Mouse (Mus musculus): ENCODE data around the gene Pced1b.

The Pced1b gene

DNA sequence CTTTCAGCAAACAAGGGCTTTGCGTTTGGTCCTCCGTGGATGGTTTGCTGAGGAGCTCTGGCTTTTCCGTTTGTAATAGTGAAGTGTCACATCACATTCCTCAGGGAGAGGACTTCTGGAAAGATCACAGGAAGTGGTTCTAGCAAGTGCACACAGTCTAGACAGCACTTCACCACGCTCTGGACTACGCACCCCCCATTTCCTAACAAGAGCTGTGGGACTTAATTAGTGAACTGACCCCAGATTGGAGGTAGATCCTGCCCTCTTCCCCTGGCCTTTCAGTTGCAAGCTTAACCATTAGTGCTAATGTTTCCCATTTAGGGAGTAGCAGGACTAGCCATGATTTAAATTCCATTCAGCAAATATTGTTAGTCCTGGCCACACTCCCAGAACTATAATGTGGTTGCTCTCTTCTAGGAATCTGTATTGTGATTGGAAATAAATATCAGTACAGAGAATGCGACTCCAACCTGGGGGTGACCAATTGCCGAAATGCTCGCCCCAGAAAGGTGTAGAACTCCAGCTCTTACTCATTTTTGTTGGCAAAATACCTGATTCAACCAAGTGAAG is 10.4 kb downstream of the Pced1b start:
- no peak for DNase-seq

DNA sequence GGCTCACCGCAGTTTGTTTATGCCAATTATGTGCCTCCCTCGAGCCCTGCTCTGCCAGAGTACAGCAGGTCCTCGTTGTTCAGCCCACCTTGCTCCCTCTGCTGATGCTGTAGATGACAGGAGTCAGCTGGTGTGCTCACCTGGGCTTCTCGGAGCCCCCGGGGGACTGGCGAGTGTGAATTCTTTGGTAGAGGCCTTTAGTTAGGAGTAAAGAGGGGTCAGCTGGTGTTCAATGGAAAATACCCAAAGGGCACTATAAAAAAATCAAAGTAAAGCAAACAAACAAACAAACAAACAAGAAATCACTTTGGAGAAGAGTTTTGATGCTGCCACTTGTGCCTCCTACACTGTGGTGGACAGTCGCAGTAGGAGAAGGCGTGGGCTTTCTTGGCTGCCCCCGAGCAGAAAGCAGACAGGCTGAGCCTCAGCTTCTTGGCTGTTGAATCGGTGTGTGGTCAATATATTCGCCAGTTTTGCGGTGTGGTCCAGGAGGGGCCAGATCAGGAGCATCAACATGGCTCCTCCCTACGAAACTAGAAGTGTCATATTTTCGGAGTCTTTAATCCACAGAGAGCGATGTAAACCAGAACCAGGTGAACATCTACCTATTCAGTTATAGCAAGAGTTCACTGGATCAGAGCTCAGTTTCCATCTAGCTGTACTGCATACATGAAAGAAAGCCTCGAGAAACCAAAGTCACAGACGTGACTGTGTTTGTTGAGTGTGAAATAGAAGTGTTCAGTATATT is 11.8 kb downstream of the Pced1b start:
- no peak for DNase-seq

DNA sequence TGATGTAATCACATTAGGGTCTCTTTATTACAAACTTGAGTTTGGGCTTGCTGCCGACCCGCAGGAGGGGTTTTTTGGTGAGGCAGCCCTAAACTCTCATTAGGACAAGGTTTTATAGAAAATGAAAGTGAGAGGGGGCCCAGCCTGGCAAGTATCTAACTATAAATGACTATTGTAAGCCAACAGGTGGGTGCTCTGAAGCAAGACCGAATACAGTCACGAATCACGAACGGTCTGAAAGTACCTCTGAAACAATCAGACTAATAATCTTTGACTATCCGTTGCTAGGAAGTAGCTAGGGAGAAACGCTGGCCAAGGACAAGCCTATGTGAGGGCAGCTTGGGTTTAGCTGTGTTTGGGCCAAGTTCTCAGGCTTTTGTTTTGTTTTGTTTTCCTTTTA is 12.4 kb downstream of the Pced1b start:
- DNase-seq = no peak

DNA sequence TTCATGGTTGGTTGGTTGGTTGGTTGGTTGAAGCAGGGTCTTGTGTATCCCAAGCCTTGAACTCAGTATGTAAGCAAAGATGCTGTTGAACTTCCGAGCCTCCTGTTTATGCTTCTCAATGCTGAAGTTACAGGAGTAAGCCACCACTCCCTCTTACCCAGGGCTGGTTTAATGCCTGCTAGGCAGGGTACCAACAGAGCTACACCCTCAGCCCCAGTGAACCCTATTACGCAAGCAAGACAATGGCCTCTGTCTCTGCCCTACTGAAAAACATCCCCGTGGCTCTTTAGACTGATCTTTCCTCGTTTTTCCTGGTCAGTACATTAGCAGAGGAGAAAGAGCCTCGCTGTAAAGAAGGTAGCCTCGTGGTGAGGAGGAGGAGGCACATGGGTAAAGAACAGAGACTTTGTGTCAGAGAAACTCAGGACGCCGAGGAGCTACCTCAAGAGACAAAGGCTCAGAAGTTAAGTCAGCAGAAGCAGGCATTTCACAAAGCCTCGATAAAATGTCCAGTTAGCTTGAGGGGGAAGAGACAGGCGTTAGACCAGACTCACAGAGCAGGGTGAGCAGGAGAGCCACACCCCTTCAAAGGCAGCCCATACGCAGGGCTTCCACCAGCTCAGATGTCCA is 13.2 kb downstream of the Pced1b start:
- DNase-seq = no peak

DNA sequence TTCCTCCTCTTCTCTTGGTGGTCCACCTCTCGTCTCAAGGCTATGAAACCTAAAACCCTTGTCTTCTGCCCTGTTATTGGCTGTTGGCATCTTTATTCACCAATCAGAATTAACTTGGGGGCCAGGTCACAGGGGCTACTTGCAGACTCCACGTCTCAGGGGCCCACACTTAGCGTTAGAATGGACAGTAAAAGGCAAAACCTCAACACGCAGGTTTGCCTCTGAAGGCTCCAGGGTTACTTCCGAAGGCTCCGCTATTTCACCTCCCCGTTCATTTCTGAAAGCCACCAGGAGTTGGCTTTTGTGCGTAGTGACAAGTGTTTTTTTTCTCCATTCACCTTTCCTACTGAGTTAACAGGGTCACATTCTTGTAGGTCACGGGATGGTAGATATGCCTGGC is 15.3 kb downstream of the Pced1b start:
- DNase-seq = no peak

DNA sequence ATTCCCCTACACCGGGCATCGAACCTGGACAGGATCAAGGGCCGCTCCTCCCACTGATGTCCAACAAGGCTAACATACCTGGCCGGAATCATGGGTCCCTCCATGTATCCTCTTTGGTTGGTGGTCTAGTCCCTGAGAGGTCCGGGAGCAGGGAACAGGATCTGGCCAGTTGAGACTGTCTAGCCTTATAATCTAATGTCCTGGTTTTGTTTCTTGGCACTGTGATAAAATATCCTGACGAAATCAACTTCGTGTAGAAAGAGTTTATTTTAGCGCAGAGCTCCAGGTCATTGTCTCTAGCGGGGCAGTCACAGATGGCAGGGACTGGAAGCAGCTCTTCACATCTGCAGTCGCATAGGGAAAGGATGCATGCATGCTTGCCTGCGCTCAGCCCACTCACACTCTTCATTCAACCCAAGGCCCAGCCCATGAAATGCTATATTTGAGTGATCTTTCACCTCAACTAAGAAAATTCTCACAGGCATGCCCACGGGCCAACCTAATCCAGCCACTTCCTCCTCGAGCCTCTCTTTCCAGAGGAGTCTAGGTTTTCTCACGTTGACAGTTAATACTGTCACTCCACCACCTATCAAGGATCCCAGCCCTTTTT is 19.4 kb downstream of the Pced1b start:
- DNase-seq = no peak

DNA sequence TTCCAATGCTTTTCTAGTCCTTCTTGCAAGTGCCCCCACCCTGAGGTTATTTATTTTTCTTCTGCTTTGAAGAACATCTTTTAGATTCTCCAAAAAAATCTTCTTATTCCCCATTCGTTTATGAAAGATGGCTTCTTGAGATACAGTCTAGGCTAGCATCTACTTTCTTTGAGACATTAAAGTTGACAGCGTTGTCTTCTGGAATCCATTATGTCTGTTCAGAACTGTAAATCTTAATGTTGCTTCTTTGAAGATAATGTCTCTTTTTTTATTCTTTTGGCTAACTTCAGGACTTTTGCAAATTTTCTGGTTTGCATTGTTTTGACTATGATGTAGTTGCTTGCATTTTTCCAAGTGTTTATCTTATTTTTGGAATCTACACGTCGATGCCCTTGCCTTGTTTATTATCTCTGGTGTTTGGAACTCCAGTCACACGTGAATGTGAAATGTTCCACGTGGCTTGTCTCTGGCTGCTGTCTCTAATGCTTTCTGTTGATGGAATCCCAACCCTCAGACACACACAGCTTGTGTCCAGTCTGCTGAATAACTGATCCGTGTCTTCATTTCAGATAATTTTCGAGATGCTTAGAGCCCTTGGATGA is 20.3 kb downstream of the Pced1b start:
- DNase-seq = no peak

DNA sequence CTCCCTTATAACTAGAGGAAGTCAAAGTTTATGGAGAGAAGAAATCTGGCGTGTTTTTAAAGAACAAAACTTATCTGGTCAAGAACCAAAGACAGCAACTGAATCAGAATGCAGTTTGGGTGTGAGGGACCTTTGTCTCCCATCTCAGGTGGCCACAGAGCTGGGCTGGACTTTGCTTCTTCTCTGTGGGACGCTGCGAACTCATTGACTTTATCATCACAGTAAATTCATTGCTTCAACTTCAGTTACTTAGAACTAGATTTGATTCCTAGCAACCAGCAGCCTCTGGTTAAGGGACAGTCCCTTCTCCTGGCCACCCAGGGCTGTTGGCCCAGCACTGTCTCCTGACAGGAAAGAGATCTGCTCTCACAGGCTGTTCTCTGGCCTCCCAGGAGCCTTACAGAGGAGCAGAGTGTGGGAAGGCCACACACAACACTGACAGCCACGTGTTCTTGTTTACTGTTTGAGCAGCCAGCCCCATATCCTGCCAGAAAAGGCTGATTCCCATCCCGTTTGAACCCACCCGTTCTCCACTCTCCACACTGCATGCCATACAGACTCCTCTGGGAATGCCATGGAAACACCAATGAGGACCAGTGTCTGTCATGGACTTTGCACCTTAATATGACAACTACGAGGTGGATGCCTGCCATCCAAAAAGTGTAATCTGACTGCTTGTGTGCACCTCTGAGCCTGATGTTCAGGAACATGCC is 25.2 kb downstream of the Pced1b start:
- no peak for DNase-seq

DNA sequence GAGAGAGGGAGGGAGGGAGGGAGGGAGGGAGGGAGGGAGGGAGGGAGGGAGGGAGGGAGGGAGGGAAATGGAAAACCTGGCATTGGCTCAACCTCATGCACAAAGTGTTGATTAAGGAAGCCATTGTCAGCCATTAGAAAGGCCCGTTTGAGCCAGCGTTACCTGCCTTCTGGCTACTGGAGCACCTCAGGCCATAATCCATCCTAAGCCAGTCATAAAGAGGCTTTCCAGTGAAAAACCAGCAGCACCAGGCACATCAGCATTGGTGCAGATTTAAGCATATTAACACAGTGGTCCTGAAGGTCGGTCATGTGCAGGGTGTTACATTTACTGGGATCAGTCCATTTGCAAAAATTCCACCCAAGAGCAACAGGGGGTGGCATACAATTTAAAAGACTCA is 25.9 kb downstream of the Pced1b start:
- no peak for DNase-seq

DNA sequence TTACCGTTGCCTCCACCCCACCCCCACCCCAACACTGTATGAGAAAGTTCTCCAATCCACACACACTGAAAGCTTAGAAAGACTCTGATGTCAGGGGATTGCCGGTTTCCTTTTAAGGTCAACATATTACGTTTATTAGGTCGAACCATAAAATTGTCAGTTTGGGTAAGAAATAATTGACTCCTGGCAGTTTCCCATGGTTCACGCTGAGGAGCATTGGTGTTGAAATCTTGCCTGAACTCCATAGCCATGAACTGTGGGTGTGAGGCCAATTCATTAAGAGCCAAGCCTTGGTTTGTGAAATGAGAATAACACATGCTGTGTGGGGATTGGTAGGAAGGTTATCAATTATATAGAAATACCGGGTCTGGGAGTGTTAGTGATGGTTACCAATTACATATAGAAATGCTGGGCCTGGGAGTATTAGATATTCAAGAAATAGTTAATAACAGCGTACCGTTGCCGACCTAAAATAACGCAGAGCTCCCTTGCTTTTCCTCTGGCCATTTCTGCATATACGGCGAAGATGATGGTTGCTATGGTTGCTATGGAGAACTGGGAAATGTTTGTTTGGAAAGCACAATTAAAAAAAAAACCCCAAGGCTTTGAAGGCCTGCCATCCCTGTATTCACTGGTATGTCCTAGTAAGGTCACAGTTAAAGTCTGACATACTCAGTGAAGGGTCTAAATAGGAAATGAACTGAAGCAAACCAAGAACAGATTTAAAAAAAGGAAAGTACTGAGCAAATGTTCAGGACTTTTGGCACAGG is 28.9 kb downstream of the Pced1b start:
- DNase-seq = no peak

DNA sequence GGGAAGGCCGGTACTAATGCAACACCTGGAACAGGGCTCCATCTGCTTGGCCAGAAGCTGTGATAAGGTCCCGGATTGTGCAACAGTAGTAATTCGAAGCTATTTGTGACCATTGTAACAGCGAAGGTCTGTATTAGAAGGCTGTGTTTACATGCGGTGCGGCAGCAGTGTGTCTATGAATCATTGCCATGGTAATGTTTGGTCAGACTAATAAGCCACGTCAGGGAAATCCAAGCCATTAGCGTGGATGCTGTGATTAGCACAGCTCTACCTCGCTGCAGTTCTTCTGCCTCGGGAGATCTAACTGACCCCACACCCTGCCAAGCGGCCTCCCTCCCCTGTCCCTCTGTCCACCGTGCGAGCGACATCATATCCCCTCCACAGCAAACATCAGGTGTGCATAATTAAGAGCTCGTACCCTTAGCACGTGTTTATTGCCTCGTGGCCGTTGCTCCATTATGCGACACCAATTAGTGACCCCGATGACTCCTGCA is 29.8 kb downstream of the Pced1b start:
- DNase-seq = peak in 1 of 2 experiments; percentile 51

DNA sequence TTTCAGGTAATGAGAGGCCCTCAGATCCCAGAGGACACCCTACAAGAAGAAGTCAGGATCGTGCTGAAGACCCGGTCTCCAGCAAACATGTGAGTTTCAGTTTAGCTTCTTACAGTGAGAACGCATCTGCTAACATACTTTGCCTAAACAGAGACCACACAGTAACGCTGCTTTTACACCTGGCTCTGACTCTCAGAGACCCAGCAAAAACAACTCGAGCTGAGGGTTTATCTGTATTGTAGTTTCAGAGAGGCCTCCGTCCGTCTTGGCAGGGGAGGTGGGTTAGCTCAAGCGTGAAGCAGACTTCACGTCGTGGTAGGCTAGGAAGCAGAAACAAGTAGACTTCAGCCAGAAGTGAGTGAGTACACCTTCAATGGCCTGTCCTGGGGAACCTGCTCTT is 30.4 kb downstream of the Pced1b start:
- DNase-seq = no peak

DNA sequence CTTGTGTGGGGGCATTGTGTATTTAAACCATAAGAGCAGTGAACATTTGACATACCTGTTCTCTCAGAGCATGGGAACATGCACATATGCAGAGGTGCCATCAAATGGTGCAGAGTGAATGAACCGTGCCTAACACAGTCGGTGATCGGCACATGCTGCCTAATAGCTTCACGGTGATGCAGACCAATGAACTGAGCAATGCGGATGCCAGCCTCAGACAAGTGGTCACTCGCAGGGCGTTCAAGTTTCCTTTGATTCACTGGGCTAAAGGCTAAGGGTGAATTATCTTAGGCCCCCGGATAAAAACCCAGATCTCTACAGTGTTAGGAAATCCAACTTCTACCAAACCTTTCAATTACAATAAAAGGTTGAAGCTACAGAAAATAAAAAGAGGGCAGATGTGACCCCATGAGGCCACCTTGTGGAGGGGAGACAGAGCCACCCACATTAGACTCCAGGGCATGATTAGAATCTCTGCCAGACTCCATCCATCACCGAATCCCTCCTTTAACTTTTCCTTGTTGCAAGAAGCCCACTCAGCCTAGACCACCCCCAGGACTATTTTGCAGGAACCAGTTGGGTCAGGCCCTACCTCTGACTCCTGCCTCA is 31.5 kb downstream of the Pced1b start:
- no peak for DNase-seq

DNA sequence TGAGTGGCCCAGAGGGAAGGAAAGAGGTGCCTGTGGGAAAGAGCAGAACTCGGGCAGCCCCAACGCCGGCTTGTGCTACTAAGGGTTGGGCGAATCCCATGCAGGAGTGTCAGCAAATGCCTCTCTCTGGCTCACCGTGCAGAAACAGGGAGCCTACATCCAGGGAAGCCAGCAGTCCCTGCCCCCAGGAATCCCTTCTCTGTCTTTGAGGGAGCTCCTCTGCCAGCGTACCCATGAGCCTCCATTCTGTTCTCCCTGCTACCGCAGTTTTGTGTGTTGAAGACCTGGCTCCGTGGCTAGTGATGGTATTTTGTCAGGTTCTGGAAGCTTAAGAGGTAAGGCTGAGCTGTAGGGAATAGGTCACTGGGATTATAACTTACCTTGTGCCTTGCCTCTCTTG is 33.2 kb downstream of the Pced1b start:
- DNase-seq = no peak

DNA sequence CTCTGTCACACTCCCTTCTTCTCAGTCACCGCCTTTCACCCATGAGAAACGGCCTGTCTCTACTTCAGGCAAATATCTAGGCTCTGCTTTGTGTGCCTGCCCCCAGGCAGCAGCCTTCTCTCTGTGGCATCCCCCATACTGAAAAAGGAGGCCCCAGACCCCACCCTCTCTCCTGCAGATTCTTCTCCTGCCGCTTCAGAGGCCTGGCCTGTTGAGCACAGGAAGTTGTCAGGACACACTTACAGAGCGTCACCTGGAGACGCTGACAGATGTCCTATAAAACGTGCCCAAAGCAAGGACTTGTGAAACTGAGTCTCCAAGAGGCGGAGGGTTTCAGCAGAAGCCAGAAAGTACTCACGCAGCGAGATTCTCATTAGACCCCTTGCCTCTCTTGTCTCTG is 33.9 kb downstream of the Pced1b start:
- DNase-seq = no peak

DNA sequence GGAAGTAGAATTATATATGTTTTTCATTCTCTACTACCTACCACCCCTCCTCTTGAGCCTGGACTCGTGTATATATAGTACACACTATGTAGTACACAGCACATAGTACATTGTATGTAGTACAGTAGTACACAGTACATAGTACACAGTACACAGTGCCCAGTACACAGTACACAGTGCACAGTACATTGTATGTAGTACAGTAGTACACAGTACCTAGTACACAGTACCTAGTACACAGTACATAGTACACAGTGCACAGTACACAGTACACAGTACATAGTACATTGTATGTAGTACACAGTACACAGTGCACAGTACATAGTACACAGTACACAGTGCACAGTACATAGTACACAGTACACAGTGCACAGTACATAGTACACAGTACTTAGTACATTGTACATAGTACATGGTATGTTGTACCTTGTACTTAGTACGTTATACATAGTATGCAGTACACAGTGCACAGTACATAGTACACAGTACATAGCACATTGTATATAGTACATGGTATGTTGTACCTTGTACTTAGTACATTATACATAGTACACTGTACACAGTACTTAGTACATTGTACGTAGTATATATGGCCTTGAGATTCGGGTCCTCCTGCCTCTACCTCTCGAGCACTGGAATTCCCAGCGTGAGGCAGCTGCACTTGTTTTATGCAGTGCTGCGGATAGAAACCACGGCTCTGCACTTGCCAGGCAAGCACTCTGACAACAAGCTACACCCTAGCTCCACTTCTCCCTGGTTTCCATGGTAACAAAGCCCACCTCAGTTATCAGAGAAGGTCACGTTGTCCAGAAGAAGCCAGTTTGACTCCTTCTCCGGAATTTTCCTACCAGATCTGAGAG is 35.0 kb downstream of the Pced1b start:
- DNase-seq = no peak

DNA sequence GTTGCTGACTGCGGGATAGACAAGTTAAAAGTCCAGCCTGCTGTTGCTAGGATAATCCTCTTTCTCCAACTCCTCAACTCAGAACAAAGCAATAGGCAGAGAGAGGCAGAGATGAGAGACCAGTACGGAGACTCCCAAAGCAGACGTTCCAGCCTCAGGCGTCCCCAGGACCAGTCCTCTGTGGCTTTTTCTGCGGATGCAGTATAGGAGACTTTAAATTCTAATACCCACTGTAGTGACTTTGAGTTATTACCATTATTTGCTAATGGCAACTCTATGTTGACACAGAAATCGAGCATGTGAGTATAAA is 35.6 kb downstream of the Pced1b start:
- DNase-seq = no peak

DNA sequence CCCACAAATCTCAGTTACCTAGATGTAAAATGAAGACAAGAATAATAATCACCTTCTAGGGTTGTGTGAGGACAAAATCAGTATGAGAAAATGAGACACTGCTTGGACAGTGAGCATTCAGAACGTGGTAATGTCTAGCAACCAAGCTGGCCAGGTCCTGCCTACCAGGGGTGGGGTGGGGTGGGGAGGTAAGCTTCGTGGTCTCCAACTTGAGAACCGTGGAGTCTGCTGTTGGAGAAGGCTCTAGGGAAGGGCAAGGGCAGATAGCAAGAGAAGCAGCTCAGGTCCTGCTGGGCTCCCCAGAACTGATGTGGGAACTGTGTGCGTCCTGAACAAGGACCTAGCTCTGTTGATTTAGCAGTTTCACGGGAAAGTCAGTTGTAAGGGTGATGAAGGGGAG is 37.3 kb downstream of the Pced1b start:
- DNase-seq = no peak

DNA sequence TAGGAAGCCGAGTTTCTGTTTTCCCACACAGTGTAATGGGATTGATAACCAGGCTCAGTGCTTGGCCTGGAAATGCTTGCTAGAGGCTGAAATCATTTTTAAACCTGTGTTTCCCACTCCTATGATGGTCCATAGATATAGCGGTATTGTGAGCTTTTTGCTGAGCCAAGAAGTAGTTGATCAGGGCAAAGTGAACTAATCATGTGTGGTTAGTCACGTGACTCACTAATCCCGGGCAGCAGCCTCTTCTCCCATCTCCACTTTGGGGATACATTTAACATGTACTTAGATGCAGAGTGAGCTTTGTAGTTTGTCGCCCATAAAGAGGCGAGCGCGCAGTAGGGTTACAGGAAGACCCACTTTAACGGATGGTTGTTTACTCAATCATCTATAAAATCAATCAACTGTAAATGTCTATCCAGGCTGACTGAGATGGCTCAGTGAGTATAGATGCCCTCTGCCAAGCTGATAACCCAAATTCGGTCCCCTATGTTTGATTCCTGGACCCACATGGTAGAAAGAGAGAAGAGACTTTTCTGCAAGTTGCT is 38.8 kb downstream of the Pced1b start:
- no peak for DNase-seq

DNA sequence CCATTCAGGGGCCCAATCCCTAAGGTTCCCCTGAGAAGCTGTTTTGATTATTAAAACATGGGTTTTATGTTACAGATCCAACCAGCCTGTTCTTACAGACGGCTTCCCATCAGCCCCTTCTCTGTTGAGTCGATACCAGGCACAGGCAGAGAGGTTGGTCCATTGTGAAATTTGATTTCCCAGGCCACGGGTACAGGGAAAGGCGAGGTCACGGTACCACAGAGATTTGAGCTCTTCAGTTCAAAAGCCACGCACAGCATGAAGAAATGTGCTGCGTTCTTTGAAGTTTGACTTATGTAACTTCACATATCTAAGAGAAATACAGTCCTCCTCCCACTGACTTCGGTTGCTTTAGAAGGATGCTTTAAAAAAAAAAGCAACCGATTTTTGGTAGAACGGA is 39.8 kb downstream of the Pced1b start:
- no peak for DNase-seq
